Mouse (Mus musculus) stomach, postnatal 0 days (tissue): ENCODE measurements around the gene Klhl5.

Experiments used
- CTCF ChIP-seq: IDR thresholded peaks from 2 replicates; pipeline ENCODE4 v1.5.1; 2016; ENCODE audit warnings: antibody characterized with exemption, low read depth, mild to moderate bottlenecking, moderate library complexity
- EP300 ChIP-seq: optimal IDR thresholded peaks from 2 replicates; pipeline ENCODE3; 2016; ENCODE audit warnings: antibody characterized with exemption

GRCm38 (mm10) chr5:65191601-65192000, 84.3 kb downstream of the Klhl5 start:
- TF ChIP-seq CTCF (no peak), EP300 (no peak)
